Mouse (Mus musculus): ENCODE results near the gene Rfx7.

DNA sequence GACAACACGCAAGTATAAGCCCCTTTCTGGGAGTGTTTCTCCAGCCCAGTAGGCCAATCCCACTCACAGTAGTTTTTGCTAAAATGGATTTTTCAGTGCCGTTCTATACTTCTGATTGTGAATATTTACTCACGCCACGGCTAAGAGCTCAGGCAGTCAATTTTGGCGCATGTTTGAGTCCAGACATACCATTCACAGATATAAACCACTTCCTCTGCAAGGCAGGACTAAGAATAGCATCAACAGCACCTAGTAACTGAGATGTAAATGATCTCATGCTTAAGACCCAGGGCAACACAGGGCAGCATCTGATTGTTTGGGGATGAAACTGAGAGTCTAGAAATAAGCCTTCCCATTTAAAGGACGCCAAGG, 39.9 kb upstream of the Rfx7 start, which contains the start of gene Tex9:
- TF ChIP-seq CTCF (conservative IDR thresholded peaks at IDR 0.05; ENCODE audit: low read length) (no peak), NANOG (IDR thresholded peaks at IDR 0.05; ENCODE audit: borderline replicate concordance, low read length) (no peak)

Measured in E14TG2a.4 (cell line).